In the genomic region with DNA sequence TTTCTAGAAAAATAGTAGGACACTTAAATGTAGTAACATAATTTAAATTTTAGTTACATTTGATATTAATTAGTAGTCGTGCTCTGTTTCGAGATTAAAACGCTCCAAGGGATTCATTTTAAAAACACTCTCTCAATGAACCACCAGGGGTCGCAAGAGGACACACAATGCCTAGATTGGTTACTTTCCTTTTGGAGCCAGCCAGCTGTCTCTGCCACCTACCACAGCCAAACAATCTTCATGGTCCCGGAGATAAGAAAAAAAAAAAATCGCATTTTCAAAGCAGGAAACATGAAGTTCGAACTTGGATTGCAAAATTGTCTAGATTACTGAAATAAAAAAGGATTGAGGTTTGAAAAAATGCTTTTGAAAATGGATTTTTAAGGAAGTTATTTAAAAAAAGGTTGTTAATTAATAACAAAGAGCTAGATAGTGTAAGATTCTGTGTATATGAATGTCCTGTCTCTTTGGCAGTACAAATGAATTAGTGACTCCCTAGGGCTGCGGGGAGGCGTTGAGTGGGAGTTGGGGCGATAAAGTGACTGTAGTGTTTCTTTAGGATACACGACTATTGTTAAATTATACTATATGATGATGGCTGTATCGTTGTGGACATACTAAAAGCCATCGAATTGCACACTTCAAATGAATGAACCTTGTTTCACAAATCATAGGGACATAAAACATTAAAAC, we compare ENCODE assay signal across 9 mouse cellular contexts.
DNase-seq lines count a peak whose midpoint lies in the region; ATAC-seq lines count a peak whose summit lies in the region.
"Had no signal": no experiment of that assay in that cellular context is flagged by ENCODE, and none has a peak within 500 bp of the region (broad histone marks: within the 10 kb centered on the region; RNA-seq: fewer than 3 reads in every experiment).

No protein-coding gene starts in this region.

- no peaks in the 10 kb centered on the region for H3K9me3 ChIP-seq in midbrain, embryonic 10.5 days (replicated peaks)
- H3K9me3 ChIP-seq: neural tube, embryonic 13.5 days had no signal

- 44% methylated on average over 13 of the region's 13 CpGs for WGBS in midbrain, embryonic 10.5 days

- peak; percentile 32 for ATAC-seq in activated CD4-positive, CD25-positive, alpha-beta regulatory T cell, adult 4 months

- no peak overlapping the region for H3K27ac ChIP-seq in midbrain, embryonic 10.5 days (replicated peaks)
- H3K27ac ChIP-seq: neural tube, embryonic 13.5 days had no signal

- no peaks in the 10 kb centered on the region for H3K36me3 ChIP-seq in midbrain, embryonic 10.5 days
- H3K36me3 ChIP-seq: neural tube, embryonic 13.5 days had no signal

- no peaks in the 10 kb centered on the region for H3K4me1 ChIP-seq in midbrain, embryonic 10.5 days
- H3K4me1 ChIP-seq: neural tube, embryonic 13.5 days had no signal

- peak; percentile 74 for DNase-seq in gastrocnemius, adult 18-20 months (ENCODE audit: low spot score)
- no peak for DNase-seq in gastrocnemius, postnatal 25 days
- DNase-seq in embryo, embryonic 10 days (ENCODE audit: low spot score), result peak; percentile 90
- peak; percentile 76 for DNase-seq in heart, postnatal 4 days
- peak; percentile 18 to 58 for DNase-seq in layer of hippocampus, postnatal 36 days
- peak; percentile 45 for DNase-seq in midbrain, embryonic 10.5 days (ENCODE audit: low spot score)
- peak; percentile 44 for DNase-seq in skeletal muscle tissue, adult 2 months (ENCODE audit: low read depth, low spot score)

- H3K27me3 ChIP-seq in midbrain, embryonic 10.5 days (ENCODE audit: low read depth, poor library complexity, severe bottlenecking), result peaks cover 14% of the 10 kb centered on the region

- H3K4me3 ChIP-seq in midbrain, embryonic 10.5 days, result no peak overlapping the region
- H3K4me3 ChIP-seq: neural tube, embryonic 13.5 days had no signal
